ENCODE assay signal across 8 mouse cellular contexts in the genomic region with DNA sequence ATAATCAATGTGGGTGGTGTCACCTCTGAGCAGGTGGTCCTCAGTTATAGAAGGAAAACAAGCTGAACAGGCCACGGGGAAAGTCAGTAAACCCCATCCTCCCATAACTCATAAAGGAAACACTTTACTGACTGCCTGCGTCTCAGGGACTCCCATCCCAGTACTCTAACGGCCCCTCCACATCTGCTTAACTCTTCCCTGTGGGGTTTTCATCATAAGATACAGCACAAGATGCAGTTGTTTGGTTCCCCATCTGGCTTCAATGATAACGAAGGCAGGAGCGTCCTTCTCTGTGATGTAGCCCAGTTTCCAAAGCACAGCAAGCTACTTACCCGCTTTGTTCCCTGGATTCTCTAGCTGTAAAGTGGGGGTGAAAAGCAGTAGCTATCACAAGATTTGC. TPM values are rescaled to one million over a fixed set of nuclear protein-coding genes. Genes with fewer than 3 reads are reported as not detected.
DNase-seq lines count a peak whose midpoint lies in the region; ATAC-seq and TF ChIP-seq lines count a peak whose summit lies in the region.

No protein-coding gene starts in this region.

- peak overlapping the region; percentile 72 for H3K4me2 ChIP-seq in hindbrain, embryonic 16.5 days (ENCODE audit: low read length)
- H3K4me2 ChIP-seq in midbrain, embryonic 13.5 days (replicated peaks) = peak overlapping the region; percentile 59

- no peaks in the 10 kb centered on the region for H3K27me3 ChIP-seq in hindbrain, embryonic 16.5 days (replicated peaks; ENCODE audit: control insufficient read depth, insufficient read depth, low read length)
- H3K27me3 ChIP-seq in midbrain, embryonic 13.5 days = no peaks in the 10 kb centered on the region

- peak overlapping the region; percentile 77 for H3K27ac ChIP-seq in gastrocnemius, adult 2 months
- H3K27ac ChIP-seq in hindbrain, embryonic 16.5 days (ENCODE audit: low read depth, low read length) = peak overlapping the region; percentile 83
- peak overlapping the region; percentile 87 for H3K27ac ChIP-seq in midbrain, embryonic 13.5 days

- peak overlapping the region; percentile 69; the same call in 1 of the 2 replicates for H3K4me3 ChIP-seq in gastrocnemius, adult 2 months
- H3K4me3 ChIP-seq in hindbrain, embryonic 16.5 days (ENCODE audit: low read length) = peak overlapping the region; percentile 53
- H3K4me3 ChIP-seq in midbrain, embryonic 13.5 days (replicated peaks) = peak overlapping the region; percentile 49

- WGBS in hindbrain, embryonic 16.5 days = 21% methylated on average over 6 of the region's 6 CpGs
- WGBS in midbrain, embryonic 13.5 days = 31% methylated on average over 6 of the region's 6 CpGs

- no peak for DNase-seq in gastrocnemius, adult 2 months
- no peak for DNase-seq in gastrocnemius, adult 8-10 months (ENCODE audit: low spot score in 2 of 2)
- DNase-seq in c-Kit-positive CD71-positive TER-119-positive erythroid progenitor cells, embryonic 14.5 days (ENCODE audit: low spot score) = peak; percentile 80
- DNase-seq in embryo, embryonic 11 days = no peak
- DNase-seq in adrenal gland, adult 8-10 months = no peak
- no peak for DNase-seq in gastrocnemius, postnatal 36 days

- peaks cover 17% of the 10 kb centered on the region for H3K4me1 ChIP-seq in hindbrain, embryonic 16.5 days (ENCODE audit: control insufficient read depth, insufficient read depth, low read depth, low read length)
- H3K4me1 ChIP-seq in midbrain, embryonic 13.5 days (replicated peaks) = peaks cover 53% of the 10 kb centered on the region

- H3K36me3 ChIP-seq in hindbrain, embryonic 16.5 days (ENCODE audit: control insufficient read depth, insufficient read depth, low read length) = no peaks in the 10 kb centered on the region
- H3K36me3 ChIP-seq in midbrain, embryonic 13.5 days = peaks cover 19% of the 10 kb centered on the region

- H3K9ac ChIP-seq in hindbrain, embryonic 16.5 days (ENCODE audit: low read depth, low read length) = peak overlapping the region; percentile 80
- H3K9ac ChIP-seq in midbrain, embryonic 13.5 days (replicated peaks) = peak overlapping the region; percentile 81

- intact Hi-C loops in gastrocnemius, adult 2 months (cut with DNase I) = no loop called here
- intact Hi-C loops in gastrocnemius, postnatal 36 days (cut with DNase I) = no loop called here

- ATAC-seq in hindbrain, embryonic 16.5 days = 0 out of 2 replicates have a peak, but pooled peaks have one; percentile 18
- no peak for ATAC-seq in midbrain, embryonic 13.5 days

- TF ChIP-seq CTCF in gastrocnemius, adult 2 months (IDR thresholded peaks at IDR 0.05) = no peak

- no peaks in the 10 kb centered on the region for H3K9me3 ChIP-seq in hindbrain, embryonic 16.5 days (ENCODE audit: control insufficient read depth, low read length)
- H3K9me3 ChIP-seq in midbrain, embryonic 13.5 days = no peaks in the 10 kb centered on the region

RNA-seq across cellular contexts. Expression of a gene that starts 0.8 kb away (rescaled TPM):
- 1 to 10 TPM in 1 of 2 experiments, under 1 TPM in 1; 0.92 to 1.1 TPM for total RNA-seq in gastrocnemius, adult 2 months (2021)
- 1 to 10 TPM in 3 of 4 experiments, under 1 TPM in 1; 0.63 to 1.8 (median 1.2) TPM for total RNA-seq in gastrocnemius, adult 8-10 months (2022)
- polyA plus RNA-seq in hindbrain, embryonic 16.5 days (2015; fragmentation: Nextera tagmentation; extraction: Ambion mirVana) = 32.3 and 34.5 TPM in 2 replicates
- polyA plus RNA-seq in midbrain, embryonic 13.5 days (2015; fragmentation: Nextera tagmentation; extraction: Ambion mirVana) = 57.3 and 62.8 TPM in 2 replicates
- total RNA-seq in adrenal gland, adult 8-10 months (2022) = 10 to 100 TPM in 3 of 4 experiments, 1 to 10 TPM in 1; 9.7 to 25.3 (median 16.9) TPM
- total RNA-seq in gastrocnemius, postnatal 36 days (2021) = 1 to 10 TPM in 1 of 2 experiments, under 1 TPM in 1; 0.99 to 1.4 TPM

RNA-seq across cellular contexts. Expression of a gene that starts 9.9 kb away (rescaled TPM):
- total RNA-seq in gastrocnemius, adult 2 months (2021) = 1 to 10 TPM in 1 of 2 experiments, under 1 TPM in 1; 0.59 to 1.8 TPM
- total RNA-seq in gastrocnemius, adult 8-10 months (2022) = under 1 TPM; 0.52 to 0.91 (median 0.71) TPM
- polyA plus RNA-seq in hindbrain, embryonic 16.5 days (2015; fragmentation: Nextera tagmentation; extraction: Ambion mirVana) = 13.3 and 14.0 TPM in 2 replicates
- 34.5 and 34.6 TPM in 2 replicates for polyA plus RNA-seq in midbrain, embryonic 13.5 days (2015; fragmentation: Nextera tagmentation; extraction: Ambion mirVana)
- total RNA-seq in adrenal gland, adult 8-10 months (2022) = 10 to 100 TPM in 1 of 4 experiments, 1 to 10 TPM in 3; 2.5 to 18.0 (median 4.7) TPM
- total RNA-seq in gastrocnemius, postnatal 36 days (2021) = 1 to 10 TPM in 1 of 2 experiments, under 1 TPM in 1; 0.62 to 1.1 TPM
